Mouse (Mus musculus) adrenal gland, adult 2 months (tissue): ENCODE data around the gene Ndufaf8. TPM values are rescaled to one million over a fixed set of nuclear protein-coding genes. Genes with fewer than 3 reads are reported as not detected.

Source experiments
- DNase-seq: peaks from one replicate; pipeline ENCODE4 v3.0.0; 2021
- microRNA-seq, 2 experiments: library from miRNA; unstranded; fragments of <30 nt; microRNA quantifications; one replicate each; pipeline ENCODE4 v1.2.0; 2021
- polyA plus RNA-seq: library from polyadenylated mRNA; depleted of rRNA; stranded (reverse); fragments of >200 nt; gene quantifications from 2 replicates; pipeline ENCODE4 v1.2.3, GENCODE M21; 2012; rRNA removed
- total RNA-seq, 2 experiments: library from RNA; stranded (reverse); gene quantifications; 2 replicates each; pipeline ENCODE4 v1.2.3; 2021

The Ndufaf8 gene
- total and polyA plus RNA-seq, 3 experiments, result 47.5 to 78.1 (median 76.2) TPM

GRCm38 (mm10) chr11:120134148-120134547 is 35.4 kb downstream of the Ndufaf8 start:
- DNase-seq, result no peak

GRCm38 (mm10) chr11:120134847-120135530 is 36.3 kb downstream of the Ndufaf8 start:
- peak; percentile 52 for DNase-seq

- no peak for DNase-seq
Measured at GRCm38 (mm10) chr11:120136195-120136594, 37.5 kb downstream of the Ndufaf8 start.

- DNase-seq, result no peak
Measured at GRCm38 (mm10) chr11:120136796-120137624, 38.3 kb downstream of the Ndufaf8 start.

GRCm38 (mm10) chr11:120137625-120138004 is 38.9 kb downstream of the Ndufaf8 start:
- no peak for DNase-seq

- no peak for DNase-seq
Measured at GRCm38 (mm10) chr11:120139309-120139731, 40.6 kb downstream of the Ndufaf8 start.

- DNase-seq, result no peak
Measured at GRCm38 (mm10) chr11:120140255-120140654, 41.5 kb downstream of the Ndufaf8 start.

GRCm38 (mm10) chr11:120142601-120143051 is 43.9 kb downstream of the Ndufaf8 start:
- peak; percentile 68 for DNase-seq

GRCm38 (mm10) chr11:120143708-120144497 is 45.2 kb downstream of the Ndufaf8 start:
- no peak for DNase-seq

GRCm38 (mm10) chr11:120148201-120148855 is 49.6 kb downstream of the Ndufaf8 start:
- DNase-seq, result no peak

- no peak for DNase-seq
Measured at GRCm38 (mm10) chr11:120149510-120150200, 50.9 kb downstream of the Ndufaf8 start.

Small RNA genes within 50 kb of the gene (microRNA-seq; reads per million reads assigned to microRNA genes)
- gene Gm25948, result 0 reads per million in 2 experiments

Other genes starting within 250 kb of the Ndufaf8 start
- gene Chmp6, start 185.5 kb upstream of the Ndufaf8 start, total RNA-seq, result 10 to 100 TPM; 26.0 to 34.9 TPM
- gene Chmp6, start 185.5 kb upstream of the Ndufaf8 start, polyA plus RNA-seq, result 56.8 and 66.5 TPM in 2 replicates
- 10 to 100 TPM; 17.0 to 23.2 TPM for gene Baiap2, start 156.2 kb upstream of the Ndufaf8 start, total RNA-seq
- 42.3 and 46.7 TPM in 2 replicates for gene Baiap2, start 156.2 kb upstream of the Ndufaf8 start, polyA plus RNA-seq
- 10 to 100 TPM in 1 of 2 experiments, 1 to 10 TPM in 1; 9.9 to 15.5 TPM for gene Aatk, start 51.8 kb upstream of the Ndufaf8 start, total RNA-seq
- 26.3 and 44.1 TPM in 2 replicates for gene Aatk, start 51.8 kb upstream of the Ndufaf8 start, polyA plus RNA-seq
- gene Cep131, start 12.1 kb upstream of the Ndufaf8 start, total RNA-seq, result 100 to 1,000 TPM in 1 of 2 experiments, 10 to 100 TPM in 1; 74.3 to 121 TPM
- 33.6 and 50.6 TPM in 2 replicates for gene Cep131, start 12.1 kb upstream of the Ndufaf8 start, polyA plus RNA-seq
- gene Tepsin, start 197 bp upstream of the Ndufaf8 start, total RNA-seq, result 10 to 100 TPM; 10.2 to 14.4 TPM
- 53.9 and 61.2 TPM in 2 replicates for gene Tepsin, start 197 bp upstream of the Ndufaf8 start, polyA plus RNA-seq
- gene Slc38a10, start 52.4 kb downstream of the Ndufaf8 start, total RNA-seq, result 100 to 1,000 TPM; 119 to 148 TPM
- 132 and 146 TPM in 2 replicates for gene Slc38a10, start 52.4 kb downstream of the Ndufaf8 start, polyA plus RNA-seq
- gene Bahcc1, start 134.0 kb downstream of the Ndufaf8 start, total RNA-seq, result 10 to 100 TPM in 1 of 2 experiments, 1 to 10 TPM in 1; 9.2 to 21.9 TPM
- gene Bahcc1, start 134.0 kb downstream of the Ndufaf8 start, polyA plus RNA-seq, result 17.9 and 19.5 TPM in 2 replicates
- 1,000 to 10,000 TPM in 1 of 2 experiments, 100 to 1,000 TPM in 1; 913 to 1,618 TPM for gene Actg1, start 249.6 kb downstream of the Ndufaf8 start, total RNA-seq
- gene Actg1, start 249.6 kb downstream of the Ndufaf8 start, polyA plus RNA-seq, result 531 and 632 TPM in 2 replicates